Mouse (Mus musculus): ENCODE data around the gene Tmem240.

DNA sequence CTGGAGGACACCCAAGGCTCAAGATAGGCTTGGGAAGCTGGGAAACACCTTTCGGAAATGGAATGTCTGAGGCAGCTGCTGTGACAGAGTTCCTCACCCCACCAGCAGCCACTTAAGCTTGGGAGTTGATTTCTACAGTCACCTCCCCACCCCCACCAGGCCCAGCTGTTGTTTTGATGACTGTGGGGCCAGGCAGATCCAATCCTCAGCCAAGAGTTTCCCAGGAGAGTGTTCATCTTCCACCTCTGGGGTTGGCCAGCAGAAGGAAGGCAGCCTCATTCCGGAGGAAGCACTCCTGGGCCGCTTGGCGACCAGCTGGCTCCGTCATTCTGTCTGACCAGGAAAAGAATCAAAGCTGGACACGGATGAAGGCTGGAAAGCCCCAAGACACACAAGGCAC, 46.3 kb downstream of the Tmem240 start:
- TF ChIP-seq POLR2A (IDR thresholded peaks at IDR 0.05; ENCODE audit: borderline replicate concordance, low read depth, low read length): no peak
- TF ChIP-seq CTCF (IDR thresholded peaks at IDR 0.05; ENCODE audit: low read depth, low read length): no peak
